Mouse (Mus musculus) liver, adult 2 months (tissue): ENCODE measurements around the gene Atp10a.

Experiments
- CTCF ChIP-seq: fragments of 200-500 bp; IDR thresholded peaks from 2 replicates; pipeline ENCODE4 v1.5.1; 2011; ENCODE audit warnings: low read depth, low read length, control low read depth
- POLR2A ChIP-seq: fragments of 200-500 bp; IDR thresholded peaks from 2 replicates; pipeline ENCODE4 v1.6.1; 2011; ENCODE audit warnings: low read length, control low read depth; ENCODE audit not compliant: insufficient read depth; ENCODE audit errors: extremely low read depth

DNA sequence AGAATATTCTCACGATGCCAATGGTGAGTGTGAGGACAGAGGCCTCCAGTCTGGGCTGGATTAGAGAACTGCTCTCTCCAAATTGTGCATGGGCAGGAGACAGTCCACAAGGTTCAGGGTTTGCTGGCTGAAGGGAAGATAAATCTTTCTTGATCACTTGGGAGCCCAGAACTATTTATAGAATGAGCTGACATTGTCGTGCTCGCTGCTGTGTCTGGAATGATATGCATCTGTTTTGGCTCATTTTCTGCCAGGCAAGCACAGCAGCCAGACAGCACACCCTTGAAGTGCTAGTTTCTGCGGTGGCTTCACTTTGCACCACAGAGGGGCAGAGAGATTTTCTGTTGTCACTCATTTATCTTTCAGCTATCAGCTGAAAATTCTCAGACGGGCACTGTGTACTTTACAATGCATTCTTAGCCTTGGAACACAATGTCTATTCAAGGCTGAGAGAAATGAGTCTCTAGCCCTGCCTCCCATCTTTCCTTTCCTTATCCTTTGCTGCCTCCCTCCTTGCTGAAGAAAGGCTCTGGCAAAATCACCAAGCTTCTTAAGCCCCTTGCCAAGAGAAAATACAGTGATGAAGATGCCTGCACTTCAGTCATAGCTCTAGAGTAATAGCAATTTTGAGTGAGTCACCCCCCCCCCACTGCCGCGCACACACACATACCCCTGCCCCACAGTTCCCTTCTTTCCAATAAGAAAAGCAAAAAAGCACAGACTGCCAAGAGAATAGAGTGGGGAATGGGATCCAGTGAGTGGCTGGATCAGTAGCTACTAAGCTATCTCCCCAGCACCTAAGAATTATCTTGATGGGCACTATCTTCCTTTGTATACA lies 132.7 kb downstream of the Atp10a start:
- TF ChIP-seq CTCF (no peak), POLR2A (no peak)
